Mouse (Mus musculus): ENCODE data around the gene Gm44503. TPM values are rescaled to one million over a fixed set of nuclear protein-coding genes. Genes with fewer than 3 reads are reported as not detected.
A peak's percentile ranks its signal among the peaks of the same experiment; 100 is the strongest.

Gene Gm44503
- polyA plus RNA-seq, 1 experiment, result not detected

GRCm38 (mm10) chr9:73025818-73026636 is 67.4 kb downstream of the Gm44503 start:
- DNase-seq, result no peak
- Histone ChIP-seq H3K36me3 (ENCODE audit: control insufficient read depth, insufficient read depth, low read length) (peaks cover 9% of the 10 kb centered on the region; the same call in 1 of the 2 replicates), H3K4me1 (replicated peaks; ENCODE audit: control insufficient read depth, insufficient read depth, low read length) (no peaks in the 10 kb centered on the region), H3K27me3 (ENCODE audit: control insufficient read depth, insufficient read depth, low read length) (no peaks in the 10 kb centered on the region), H3K27ac (ENCODE audit: control insufficient read depth, insufficient read depth, low read length) (no peak overlapping the region), H3K4me3 (ENCODE audit: control insufficient read depth, insufficient read depth, low read length) (no peak overlapping the region)
- whole genome bisulfite sequencing, result 88% methylated on average over 17 of the region's 17 CpGs
- no peak for TF ChIP-seq CTCF (IDR thresholded peaks at IDR 0.05; ENCODE audit: borderline replicate concordance, control insufficient read depth, extremely low read depth, insufficient read depth, low read length, poor library complexity)
- no peak for TF ChIP-seq POLR2A (IDR thresholded peaks at IDR 0.05; ENCODE audit: control insufficient read depth, extremely low read depth, insufficient read depth, low read length, poor library complexity)

DNA sequence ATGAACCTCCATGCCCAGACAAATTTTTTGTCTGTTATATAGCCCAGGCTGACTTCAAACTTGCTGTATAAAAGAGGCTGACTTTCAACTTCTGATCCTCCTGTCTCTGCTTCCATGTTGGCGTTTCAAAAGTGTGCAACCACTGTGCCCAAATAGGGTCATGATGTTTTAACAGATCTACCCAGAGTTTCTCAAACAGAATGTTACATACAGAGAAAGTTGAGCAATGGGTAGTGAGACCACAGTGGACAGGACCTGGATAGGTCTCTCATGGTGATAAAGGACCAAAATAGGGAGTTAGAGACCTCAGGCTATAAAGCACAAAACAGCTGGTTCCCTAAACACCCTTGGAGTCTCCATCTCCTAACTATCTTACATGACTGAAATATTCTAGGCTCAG is 71.8 kb downstream of the Gm44503 start:
- WGBS, result 98% methylated on average over 1 of the region's 1 CpGs

GRCm38 (mm10) chr9:73031421-73031820 is 72.8 kb downstream of the Gm44503 start:
- no peak overlapping the region for H3K4me3 ChIP-seq (ENCODE audit: control insufficient read depth, insufficient read depth, low read length)
- no peak for DNase-seq
- WGBS, result 90% methylated on average over 4 of the region's 4 CpGs
- no peak overlapping the region for H3K27ac ChIP-seq (ENCODE audit: control insufficient read depth, insufficient read depth, low read length)
- H3K27me3 ChIP-seq (ENCODE audit: control insufficient read depth, insufficient read depth, low read length), result no peaks in the 10 kb centered on the region
- no peak for TF ChIP-seq CTCF (IDR thresholded peaks at IDR 0.05; ENCODE audit: borderline replicate concordance, control insufficient read depth, extremely low read depth, insufficient read depth, low read length, poor library complexity)
- TF ChIP-seq POLR2A (IDR thresholded peaks at IDR 0.05; ENCODE audit: control insufficient read depth, extremely low read depth, insufficient read depth, low read length, poor library complexity), result no peak
- H3K36me3 ChIP-seq (ENCODE audit: control insufficient read depth, insufficient read depth, low read length), result no peaks in the 10 kb centered on the region; the same call in 1 of the 2 replicates
- H3K4me1 ChIP-seq (replicated peaks; ENCODE audit: control insufficient read depth, insufficient read depth, low read length), result no peaks in the 10 kb centered on the region

More for the DNA sequence above, 71.8 kb downstream of the Gm44503 start:
- no peaks in the 10 kb centered on the region for H3K27me3 ChIP-seq (ENCODE audit: control insufficient read depth, insufficient read depth, low read length)
- TF ChIP-seq POLR2A (IDR thresholded peaks at IDR 0.05; ENCODE audit: control insufficient read depth, extremely low read depth, insufficient read depth, low read length, poor library complexity) (no peak), CTCF (IDR thresholded peaks at IDR 0.05; ENCODE audit: borderline replicate concordance, control insufficient read depth, extremely low read depth, insufficient read depth, low read length, poor library complexity) (no peak)
- no peaks in the 10 kb centered on the region for H3K4me1 ChIP-seq (replicated peaks; ENCODE audit: control insufficient read depth, insufficient read depth, low read length)
- no peaks in the 10 kb centered on the region; the same call in 1 of the 2 replicates for H3K36me3 ChIP-seq (ENCODE audit: control insufficient read depth, insufficient read depth, low read length)
- H3K4me3 ChIP-seq (ENCODE audit: control insufficient read depth, insufficient read depth, low read length), result no peak overlapping the region
- DNase-seq, result no peak
- no peak overlapping the region for H3K27ac ChIP-seq (ENCODE audit: control insufficient read depth, insufficient read depth, low read length)

DNA sequence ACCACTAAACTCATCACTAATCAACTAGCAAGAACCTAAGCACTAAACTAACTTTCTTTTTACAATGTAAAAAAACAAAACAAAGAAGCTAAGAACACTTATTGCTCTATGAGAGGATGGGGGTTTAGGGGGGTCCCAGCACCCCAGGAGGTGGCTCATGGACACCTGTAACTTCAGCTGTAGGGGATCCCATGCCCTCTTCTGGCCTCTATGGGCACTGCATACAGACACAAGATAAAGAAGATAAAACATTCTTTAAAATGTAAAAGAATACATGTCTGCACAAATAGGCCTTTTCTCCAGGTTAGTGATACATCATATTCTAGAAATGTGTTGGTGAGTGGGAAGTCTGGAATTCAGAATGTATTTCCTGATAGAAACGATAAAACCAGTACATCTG is 74.8 kb downstream of the Gm44503 start:
- no peak for DNase-seq
- H3K36me3 ChIP-seq (ENCODE audit: control insufficient read depth, insufficient read depth, low read length), result no peaks in the 10 kb centered on the region; the same call in 1 of the 2 replicates
- no peak overlapping the region for H3K4me3 ChIP-seq (ENCODE audit: control insufficient read depth, insufficient read depth, low read length)
- H3K27me3 ChIP-seq (ENCODE audit: control insufficient read depth, insufficient read depth, low read length), result no peaks in the 10 kb centered on the region
- TF ChIP-seq CTCF (IDR thresholded peaks at IDR 0.05; ENCODE audit: borderline replicate concordance, control insufficient read depth, extremely low read depth, insufficient read depth, low read length, poor library complexity), result no peak
- TF ChIP-seq POLR2A (IDR thresholded peaks at IDR 0.05; ENCODE audit: control insufficient read depth, extremely low read depth, insufficient read depth, low read length, poor library complexity), result no peak
- H3K27ac ChIP-seq (ENCODE audit: control insufficient read depth, insufficient read depth, low read length), result no peak overlapping the region
- no peaks in the 10 kb centered on the region for H3K4me1 ChIP-seq (replicated peaks; ENCODE audit: control insufficient read depth, insufficient read depth, low read length)
- WGBS, result 100% methylated on average over 1 of the region's 1 CpGs

- under 1% methylated on average over 49 of the region's 49 CpGs for WGBS
- Histone ChIP-seq H3K27me3 (ENCODE audit: control insufficient read depth, insufficient read depth, low read length) (no peaks in the 10 kb centered on the region), H3K36me3 (ENCODE audit: control insufficient read depth, insufficient read depth, low read length) (no peaks in the 10 kb centered on the region), H3K27ac (ENCODE audit: control insufficient read depth, insufficient read depth, low read length) (no peak overlapping the region; the same call in 1 of the 2 replicates), H3K4me1 (replicated peaks; ENCODE audit: control insufficient read depth, insufficient read depth, low read length) (peaks cover 6% of the 10 kb centered on the region; the same call in 1 of the 2 replicates), H3K4me3 (ENCODE audit: control insufficient read depth, insufficient read depth, low read length) (peak overlapping the region; percentile 71)
- DNase-seq, result peak; percentile 95
- TF ChIP-seq POLR2A (IDR thresholded peaks at IDR 0.05; ENCODE audit: control insufficient read depth, extremely low read depth, insufficient read depth, low read length, poor library complexity), result peak; percentile 60; the same call in 1 of the 2 replicates
- TF ChIP-seq CTCF (IDR thresholded peaks at IDR 0.05; ENCODE audit: borderline replicate concordance, control insufficient read depth, extremely low read depth, insufficient read depth, low read length, poor library complexity), result no peak
Measured at GRCm38 (mm10) chr9:73039222-73039945, 80.7 kb downstream of the Gm44503 start.

GRCm38 (mm10) chr9:73040080-73040479 is 81.4 kb downstream of the Gm44503 start, which contains the start of gene Pigb:
Gene Pigb (minus strand): TSS chr9:73040378.
- Histone ChIP-seq H3K27ac (ENCODE audit: control insufficient read depth, insufficient read depth, low read length) (no peak within 1 kb of the TSS; the same call in 1 of the 2 replicates), H3K27me3 (ENCODE audit: control insufficient read depth, insufficient read depth, low read length) (no peaks in the 10 kb centered on the region), H3K36me3 (ENCODE audit: control insufficient read depth, insufficient read depth, low read length) (no peaks in the 10 kb centered on the region), H3K4me1 (replicated peaks; ENCODE audit: control insufficient read depth, insufficient read depth, low read length) (peaks cover 6% of the 10 kb centered on the region; the same call in 1 of the 2 replicates), H3K4me3 (ENCODE audit: control insufficient read depth, insufficient read depth, low read length) (peak within 1 kb of the TSS; percentile 71)
- peak; percentile 3 for DNase-seq
- whole genome bisulfite sequencing, result 26% methylated on average over 6 of the region's 6 CpGs
- no peak for TF ChIP-seq POLR2A (IDR thresholded peaks at IDR 0.05; ENCODE audit: control insufficient read depth, extremely low read depth, insufficient read depth, low read length, poor library complexity)
- TF ChIP-seq CTCF (IDR thresholded peaks at IDR 0.05; ENCODE audit: borderline replicate concordance, control insufficient read depth, extremely low read depth, insufficient read depth, low read length, poor library complexity), result no peak

Data from thymus, adult 2 months (tissue).